Mouse (Mus musculus) forebrain, embryonic 13.5 days (tissue): Measurements from ENCODE around the gene Gria1. TPM values are rescaled to one million over a fixed set of nuclear protein-coding genes. Genes with fewer than 3 reads are reported as not detected.

ENCODE experiments used
- ATAC-seq: fragments of 200-750 bp; cut with Nextera tagmentation; 2 replicates; pipeline ENCODE4 v1.8.0; 2017
- H3K27ac ChIP-seq: fragments of 300-500 bp; sonication (generic); 2 replicates; pipeline ENCODE4 v1.5.1; 2015; ENCODE audit warnings: inconsistent platforms, mild to moderate bottlenecking, moderate library complexity
- H3K27me3 ChIP-seq: fragments of 300-500 bp; sonication (generic); 2 replicates; pipeline ENCODE4 v1.6.1; 2015; ENCODE audit warnings: mild to moderate bottlenecking, inconsistent platforms
- H3K36me3 ChIP-seq: fragments of 300-500 bp; sonication (generic); 2 replicates; pipeline ENCODE4 v1.6.1; 2015; ENCODE audit warnings: mild to moderate bottlenecking, inconsistent platforms; ENCODE audit not compliant: poor library complexity, severe bottlenecking
- H3K4me1 ChIP-seq: fragments of 300-500 bp; sonication (generic); 2 replicates; pipeline ENCODE4 v1.6.1; 2015; ENCODE audit warnings: inconsistent platforms
- H3K4me2 ChIP-seq: fragments of 300-500 bp; sonication (generic); 2 replicates; pipeline ENCODE4 v1.6.1; 2015; ENCODE audit warnings: inconsistent platforms, mild to moderate bottlenecking, moderate library complexity
- H3K4me3 ChIP-seq: fragments of 300-500 bp; sonication (generic); 2 replicates; pipeline ENCODE4 v1.5.1; 2015; ENCODE audit warnings: mild to moderate bottlenecking, inconsistent platforms
- H3K9ac ChIP-seq: fragments of 300-500 bp; sonication (generic); 2 replicates; pipeline ENCODE4 v1.6.1; 2015; ENCODE audit warnings: mild to moderate bottlenecking, inconsistent platforms
- H3K9me3 ChIP-seq: fragments of 300-500 bp; sonication (generic); replicated peaks from 2 replicates; pipeline ENCODE4 v1.6.1; 2016; ENCODE audit warnings: inconsistent platforms
- WGBS: fragments of 180-500 bp; shearing (Covaris S2); methylation state at CpG from one replicate; pipeline ENCODE4 v1.1.7; 2015; 5-methylcytosine and 5-hydroxymethylcytosine counted together
- polyA plus RNA-seq: library from polyadenylated mRNA; unstranded; fragments of >200 nt; fragmentation: Nextera tagmentation; extraction: Ambion mirVana; gene quantifications from 2 replicates; pipeline ENCODE4 v1.2.1, GENCODE M21; 2015

Gene Gria1
- polyA plus RNA-seq, 1 experiment from 2014 or later, result 20.8 TPM

- Histone ChIP-seq H3K27ac (no peak overlapping the region), H3K4me3 (peak overlapping the region; percentile 37), H3K36me3 (no peaks in the 10 kb centered on the region; the same call in 1 of the 2 replicates), H3K4me1 (peaks cover 9% of the 10 kb centered on the region), H3K4me2 (peak overlapping the region; percentile 62), H3K27me3 (peaks cover 6% of the 10 kb centered on the region; the same call in 1 of the 2 replicates), H3K9ac (peak overlapping the region; percentile 64), H3K9me3 (no peaks in the 10 kb centered on the region)
- ATAC-seq, result no peak
- whole genome bisulfite sequencing, result 70% methylated on average over 9 of the region's 9 CpGs
These were observed 2.4 kb downstream of the Gria1 start for GRCm38 (mm10) chr11:57013464-57014190.

DNA sequence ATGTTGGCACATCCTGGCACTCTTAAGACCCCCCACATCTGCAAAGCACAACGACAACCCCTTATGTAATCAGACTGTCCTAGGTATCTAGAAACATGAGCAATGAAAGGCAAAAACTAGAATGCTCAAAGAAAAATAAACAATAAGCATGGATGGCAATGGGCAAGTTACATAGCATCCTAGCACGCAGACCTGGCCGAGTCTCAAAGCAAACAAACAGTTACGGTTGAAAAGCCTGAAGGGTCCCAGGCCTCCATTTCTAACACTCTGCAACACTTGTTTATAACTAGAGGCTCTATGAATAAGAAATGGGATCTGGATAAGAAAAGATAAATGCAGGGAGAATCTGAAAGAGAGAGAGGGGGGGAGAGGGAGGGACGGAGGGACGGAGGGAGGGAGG lies 3.2 kb downstream of the Gria1 start:
- Histone ChIP-seq H3K4me3 (peak overlapping the region; percentile 37; the same call in 1 of the 2 replicates), H3K36me3 (no peaks in the 10 kb centered on the region; the same call in 1 of the 2 replicates), H3K9ac (no peak overlapping the region), H3K4me1 (peaks cover 9% of the 10 kb centered on the region), H3K27ac (no peak overlapping the region), H3K4me2 (peak overlapping the region; percentile 62), H3K9me3 (no peaks in the 10 kb centered on the region), H3K27me3 (peaks cover 6% of the 10 kb centered on the region; the same call in 1 of the 2 replicates)
- 72% methylated on average over 6 of the region's 6 CpGs for WGBS
- ATAC-seq, result no peak

DNA sequence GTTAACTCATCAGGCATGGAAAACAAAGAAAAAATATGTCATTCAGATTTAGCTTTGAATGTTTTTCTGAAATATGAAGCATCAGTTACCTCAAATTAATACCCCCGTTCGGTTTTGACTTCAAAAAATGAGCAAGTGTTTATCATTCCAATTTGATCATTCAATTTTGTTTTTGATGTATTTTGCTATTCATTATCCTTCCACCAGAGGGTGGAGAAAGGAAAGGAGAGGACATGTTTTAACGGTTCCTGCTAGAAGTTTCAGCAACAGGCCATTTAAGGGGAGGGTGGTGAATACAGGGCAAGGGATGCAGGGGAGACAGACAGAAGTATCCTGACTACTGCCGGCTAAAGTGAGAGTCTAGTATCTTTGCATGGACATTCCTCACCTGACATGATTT lies 7.3 kb downstream of the Gria1 start:
- H3K9me3 ChIP-seq, result no peaks in the 10 kb centered on the region
- H3K4me3 ChIP-seq, result no peak overlapping the region
- no peaks in the 10 kb centered on the region; the same call in 1 of the 2 replicates for H3K36me3 ChIP-seq
- no peak overlapping the region for H3K27ac ChIP-seq
- no peak for ATAC-seq
- no peak overlapping the region for H3K4me2 ChIP-seq
- H3K27me3 ChIP-seq, result no peaks in the 10 kb centered on the region
- 73% methylated on average over 4 of the region's 4 CpGs for WGBS
- H3K9ac ChIP-seq, result no peak overlapping the region
- H3K4me1 ChIP-seq, result peaks cover 5% of the 10 kb centered on the region; the same call in 1 of the 2 replicates

DNA sequence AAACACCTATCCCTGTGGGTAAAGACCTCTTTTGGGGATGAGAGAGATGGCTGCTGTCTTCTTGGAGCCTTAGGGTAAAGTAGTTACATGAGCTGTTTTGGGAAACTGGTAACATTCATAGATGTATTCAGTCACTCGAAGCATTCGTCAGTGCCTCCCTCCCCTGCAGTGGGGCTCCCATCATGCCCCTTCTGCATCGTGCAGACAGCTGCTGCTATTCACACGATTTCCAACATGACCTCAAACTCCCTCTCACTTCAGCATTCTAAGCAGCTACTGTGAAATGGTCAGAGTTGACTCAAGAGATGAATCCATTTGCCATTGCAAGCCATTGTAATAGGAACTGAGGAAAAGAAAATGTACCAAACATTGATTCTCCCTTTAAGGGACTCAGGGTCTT lies 11.2 kb downstream of the Gria1 start:
- WGBS, result 58% methylated on average over 4 of the region's 4 CpGs
- H3K27me3 ChIP-seq, result no peaks in the 10 kb centered on the region
- no peak for ATAC-seq

GRCm38 (mm10) chr11:57030448-57030847 lies 19.3 kb downstream of the Gria1 start:
- WGBS, result 64% methylated on average over 5 of the region's 5 CpGs
- no peak overlapping the region for H3K27ac ChIP-seq
- peak; percentile 43; the same call in 1 of the 2 replicates for ATAC-seq
- H3K27me3 ChIP-seq, result no peaks in the 10 kb centered on the region
- no peak overlapping the region for H3K4me2 ChIP-seq
- H3K4me3 ChIP-seq, result no peak overlapping the region
- no peaks in the 10 kb centered on the region for H3K9me3 ChIP-seq
- H3K36me3 ChIP-seq, result no peaks in the 10 kb centered on the region
- no peaks in the 10 kb centered on the region for H3K4me1 ChIP-seq
- no peak overlapping the region for H3K9ac ChIP-seq

More for the DNA sequence above, 11.2 kb downstream of the Gria1 start:
- Histone ChIP-seq H3K36me3 (no peaks in the 10 kb centered on the region), H3K4me2 (no peak overlapping the region), H3K9me3 (no peaks in the 10 kb centered on the region), H3K4me1 (0 out of 2 replicates have a peak, but pooled peaks cover 5% of the 10 kb centered on the region), H3K9ac (no peak overlapping the region), H3K4me3 (no peak overlapping the region), H3K27ac (no peak overlapping the region)

DNA sequence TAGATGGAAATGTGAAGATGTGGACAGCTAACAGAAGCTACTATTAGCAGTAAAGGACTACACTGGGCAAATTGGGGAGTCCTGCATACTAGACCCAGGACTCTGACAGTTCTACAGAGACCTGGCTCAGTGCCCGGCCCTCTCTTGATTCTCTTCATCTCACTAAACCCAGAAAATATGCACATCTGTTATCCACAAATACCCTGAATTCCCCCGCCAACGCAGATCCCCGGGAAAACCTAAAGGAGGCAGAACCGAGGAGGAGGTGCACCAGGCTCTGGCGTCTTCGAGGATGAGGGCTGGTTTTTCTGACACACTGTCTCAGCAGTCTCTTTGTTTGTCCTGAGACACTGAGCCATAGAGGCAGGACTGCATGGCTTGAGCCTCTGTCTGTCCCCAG lies 27.6 kb downstream of the Gria1 start:
- 50% methylated on average over 7 of the region's 7 CpGs for WGBS
- no peak for ATAC-seq
- H3K27ac ChIP-seq, result no peak overlapping the region
- H3K9ac ChIP-seq, result no peak overlapping the region
- peaks cover 5% of the 10 kb centered on the region; the same call in 1 of the 2 replicates for H3K4me1 ChIP-seq
- H3K27me3 ChIP-seq, result no peaks in the 10 kb centered on the region
- no peaks in the 10 kb centered on the region for H3K36me3 ChIP-seq
- H3K4me2 ChIP-seq, result no peak overlapping the region
- no peaks in the 10 kb centered on the region for H3K9me3 ChIP-seq
- no peak overlapping the region for H3K4me3 ChIP-seq

- Histone ChIP-seq H3K9ac (no peak overlapping the region), H3K27me3 (no peaks in the 10 kb centered on the region), H3K9me3 (no peaks in the 10 kb centered on the region), H3K36me3 (no peaks in the 10 kb centered on the region), H3K4me1 (peaks cover 5% of the 10 kb centered on the region; the same call in 1 of the 2 replicates), H3K4me2 (no peak overlapping the region), H3K4me3 (no peak overlapping the region), H3K27ac (no peak overlapping the region)
- WGBS, result 83% methylated on average over 8 of the region's 8 CpGs
- ATAC-seq, result no peak
These were observed 28.1 kb downstream of the Gria1 start for GRCm38 (mm10) chr11:57039306-57039705.

GRCm38 (mm10) chr11:57042057-57042456 lies 30.9 kb downstream of the Gria1 start:
- Histone ChIP-seq H3K9me3 (no peaks in the 10 kb centered on the region), H3K4me3 (no peak overlapping the region), H3K27me3 (no peaks in the 10 kb centered on the region), H3K9ac (no peak overlapping the region), H3K4me2 (no peak overlapping the region), H3K36me3 (no peaks in the 10 kb centered on the region), H3K27ac (no peak overlapping the region), H3K4me1 (peaks cover 5% of the 10 kb centered on the region; the same call in 1 of the 2 replicates)
- ATAC-seq, result no peak
- 82% methylated on average over 3 of the region's 3 CpGs for WGBS

DNA sequence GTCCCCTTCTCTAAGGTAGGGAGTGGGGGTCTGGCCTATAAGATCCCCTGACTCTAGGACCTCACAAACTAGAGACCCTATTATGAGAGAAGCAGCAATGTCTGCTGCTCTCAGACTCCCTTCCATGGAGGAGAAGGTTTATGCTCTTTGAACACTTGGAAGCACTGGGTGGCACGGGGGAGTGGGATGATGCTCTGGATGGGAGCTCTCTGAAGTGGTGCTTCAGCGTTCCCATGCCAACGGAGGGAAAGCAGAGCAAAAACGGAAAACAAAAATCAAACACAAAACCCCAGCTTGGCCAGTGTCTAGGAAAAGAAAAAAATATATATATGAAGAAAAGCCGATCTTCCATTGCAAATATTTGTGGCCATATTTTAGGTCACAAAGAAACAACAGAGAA lies 33.0 kb downstream of the Gria1 start:
- no peaks in the 10 kb centered on the region for H3K36me3 ChIP-seq
- no peaks in the 10 kb centered on the region for H3K27me3 ChIP-seq
- H3K4me3 ChIP-seq, result no peak overlapping the region
- no peak overlapping the region for H3K4me2 ChIP-seq
- H3K4me1 ChIP-seq, result no peaks in the 10 kb centered on the region
- WGBS, result 62% methylated on average over 5 of the region's 5 CpGs
- no peak overlapping the region for H3K9ac ChIP-seq
- no peak for ATAC-seq
- no peaks in the 10 kb centered on the region for H3K9me3 ChIP-seq
- no peak overlapping the region for H3K27ac ChIP-seq

- WGBS, result 81% methylated on average over 6 of the region's 6 CpGs
These were observed 40.7 kb downstream of the Gria1 start for GRCm38 (mm10) chr11:57051666-57052562.

DNA sequence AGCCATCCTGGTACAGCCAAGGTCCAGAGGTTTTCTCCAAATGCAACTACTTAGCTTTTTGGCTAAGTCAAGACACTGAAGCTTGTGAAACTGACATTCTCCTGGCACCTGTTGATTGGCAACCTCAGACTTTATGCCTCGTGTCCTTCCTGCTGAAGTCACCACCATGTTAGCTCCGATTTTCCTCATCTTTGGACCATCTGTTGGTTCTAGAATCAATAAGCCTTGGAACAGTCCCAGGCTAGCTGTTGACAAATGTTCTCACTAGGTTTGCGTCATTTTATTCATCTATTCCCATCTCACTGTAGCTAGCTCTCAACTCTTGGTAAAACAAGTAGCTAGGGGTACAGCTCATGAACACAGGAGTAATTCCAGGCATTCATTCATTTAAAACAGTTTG lies 51.3 kb downstream of the Gria1 start:
- Histone ChIP-seq H3K36me3 (no peaks in the 10 kb centered on the region), H3K4me3 (no peak overlapping the region), H3K4me1 (no peaks in the 10 kb centered on the region), H3K4me2 (no peak overlapping the region), H3K27me3 (no peaks in the 10 kb centered on the region), H3K9ac (no peak overlapping the region), H3K27ac (no peak overlapping the region), H3K9me3 (no peaks in the 10 kb centered on the region)
- WGBS, result 78% methylated on average over 3 of the region's 3 CpGs
- ATAC-seq, result no peak

More at GRCm38 (mm10) chr11:57051666-57052562, 40.7 kb downstream of the Gria1 start:
- H3K36me3 ChIP-seq, result no peaks in the 10 kb centered on the region
- no peak overlapping the region for H3K4me2 ChIP-seq
- H3K4me1 ChIP-seq, result no peaks in the 10 kb centered on the region
- no peak overlapping the region for H3K27ac ChIP-seq
- no peak overlapping the region for H3K9ac ChIP-seq
- no peaks in the 10 kb centered on the region for H3K27me3 ChIP-seq
- H3K9me3 ChIP-seq, result no peaks in the 10 kb centered on the region
- no peak for ATAC-seq
- no peak overlapping the region for H3K4me3 ChIP-seq
